Mouse (Mus musculus) heart, postnatal 0 days (tissue): Measurements from ENCODE around the gene Pde4d. TPM values are rescaled to one million over a fixed set of nuclear protein-coding genes. Genes with fewer than 3 reads are reported as not detected.
A peak's percentile ranks its signal among the peaks of the same experiment; 100 is the strongest.

Experiments used
- ATAC-seq: fragments of 200-750 bp; cut with Nextera tagmentation; 2 replicates; pipeline ENCODE4 v1.8.0; 2017; ENCODE audit warnings: low read depth, moderate number of reproducible peaks, moderate library complexity; ENCODE audit not compliant: insufficient read depth
- DNase-seq: peaks from one replicate; pipeline ENCODE4 v3.0.0-alpha.2; 2016; ENCODE audit warnings: low spot score
- H3K27ac ChIP-seq: fragments of 300-500 bp; sonication (generic); 2 replicates; pipeline ENCODE4 v1.5.1; 2014; ENCODE audit warnings: low read depth, mild to moderate bottlenecking
- H3K27me3 ChIP-seq: fragments of 300-500 bp; sonication (generic); 2 replicates; pipeline ENCODE4 v1.6.1; 2014; ENCODE audit warnings: low read length, mixed read lengths; ENCODE audit not compliant: control insufficient read depth, insufficient read depth
- H3K36me3 ChIP-seq: fragments of 300-500 bp; sonication (generic); replicated peaks from 2 replicates; pipeline ENCODE4 v1.6.1; 2014; ENCODE audit warnings: low read length, mixed read lengths; ENCODE audit not compliant: control insufficient read depth, insufficient read depth
- H3K4me1 ChIP-seq: fragments of 300-500 bp; sonication (generic); 2 replicates; pipeline ENCODE4 v1.6.1; 2014; ENCODE audit warnings: antibody characterized with exemption; ENCODE audit not compliant: control insufficient read depth, insufficient read depth
- H3K4me2 ChIP-seq: fragments of 300-500 bp; sonication (generic); 2 replicates; pipeline ENCODE4 v1.6.1; 2014; ENCODE audit warnings: low read depth, mild to moderate bottlenecking, low read length, moderate library complexity
- H3K4me3 ChIP-seq: fragments of 300-500 bp; sonication (generic); 2 replicates; pipeline ENCODE4 v1.5.1; 2014; ENCODE audit warnings: low read depth, low read length
- H3K9ac ChIP-seq: fragments of 300-500 bp; sonication (generic); replicated peaks from 2 replicates; pipeline ENCODE4 v1.6.1; 2014; ENCODE audit warnings: low read depth, low read length, mixed read lengths
- H3K9me3 ChIP-seq: fragments of 300-500 bp; sonication (generic); replicated peaks from 2 replicates; pipeline ENCODE4 v1.6.1; 2016; ENCODE audit warnings: low read length; ENCODE audit not compliant: control insufficient read depth
- CTCF ChIP-seq: IDR thresholded peaks from 2 replicates; pipeline ENCODE4 v1.5.1; 2016; ENCODE audit warnings: antibody characterized with exemption, control low read depth, low read depth
- EP300 ChIP-seq: IDR thresholded peaks from 2 replicates; pipeline ENCODE4 v1.6.1; 2016; ENCODE audit warnings: antibody characterized with exemption, low read depth
- WGBS: fragments of 180-500 bp; shearing (Covaris S2); extraction: QIAGEN DNeasy Blood & Tissue Kit; methylation state at CpG from one replicate; pipeline ENCODE4 v1.1.7; 2014; 5-methylcytosine and 5-hydroxymethylcytosine counted together
- polyA plus RNA-seq: library from polyadenylated mRNA; unstranded; fragments of >200 nt; fragmentation: Nextera tagmentation; extraction: Ambion mirVana; gene quantifications from 2 replicates; pipeline ENCODE4 v1.2.1, GENCODE M21; 2015
- total RNA-seq: library from RNA; depleted of rRNA; stranded (reverse); fragments of >200 nt; gene quantifications from 2 replicates; pipeline ENCODE4 v1.2.3, GENCODE M21; 2014; ENCODE audit warnings: low replicate concordance

Pde4d gene
- total and polyA plus RNA-seq, 2 experiments from 2014 or later: 21.9 to 58.0 TPM

DNA sequence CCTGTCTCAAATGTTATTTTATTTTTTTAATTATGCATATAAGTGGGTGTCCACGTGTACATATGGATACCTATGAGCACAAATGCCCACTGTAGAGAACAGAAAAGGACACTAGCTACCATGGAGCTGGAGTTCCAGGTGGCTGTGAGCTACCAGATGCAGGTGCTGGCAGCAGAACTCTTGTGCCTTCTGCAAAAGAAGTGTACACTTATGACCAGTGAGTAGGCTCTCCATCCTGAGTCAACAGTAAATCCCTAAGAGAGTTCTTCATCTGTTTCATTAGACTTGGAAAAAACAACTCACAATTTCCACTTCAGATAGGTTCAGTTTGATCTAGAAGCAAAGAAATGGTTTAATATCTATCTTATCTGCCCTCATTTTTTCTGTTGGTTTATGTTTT is 881.8 kb downstream of the Pde4d start:
- no peaks in the 10 kb centered on the region for H3K27me3 ChIP-seq
- WGBS: 66% methylated on average over 1 of the region's 1 CpGs
- no peak overlapping the region for H3K27ac ChIP-seq
- DNase-seq (no peak), ATAC-seq (no peak)
- no peaks in the 10 kb centered on the region for H3K36me3 ChIP-seq
- TF ChIP-seq CTCF (no peak), EP300 (no peak)
- no peaks in the 10 kb centered on the region for H3K4me1 ChIP-seq
- H3K9me3 ChIP-seq: no peaks in the 10 kb centered on the region
- H3K4me2 ChIP-seq: no peak overlapping the region
- H3K9ac ChIP-seq: no peak overlapping the region
- no peak overlapping the region for H3K4me3 ChIP-seq

DNA sequence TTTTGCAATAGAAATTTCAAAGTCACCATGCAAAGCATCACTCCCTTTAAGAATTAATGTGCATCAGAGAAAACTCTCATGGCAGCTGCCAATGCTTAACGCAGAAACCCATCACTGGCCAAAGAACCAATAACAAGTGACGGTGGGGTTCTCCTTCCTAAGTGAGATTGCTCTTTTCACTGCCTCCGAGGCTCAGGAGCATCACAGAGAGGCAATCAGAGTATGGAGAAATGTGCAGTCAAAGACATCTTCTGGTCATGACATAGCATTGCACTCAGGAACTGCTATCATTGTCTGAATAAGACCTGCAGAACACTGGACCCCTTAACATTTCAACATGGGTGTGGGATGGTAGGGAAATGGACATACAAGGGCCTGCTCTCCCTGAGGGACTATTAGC is 892.2 kb downstream of the Pde4d start:
- no peak overlapping the region for H3K27ac ChIP-seq
- no peak for TF ChIP-seq EP300
- peak; percentile 44 for TF ChIP-seq CTCF
- no peaks in the 10 kb centered on the region for H3K4me1 ChIP-seq
- H3K4me2 ChIP-seq: no peak overlapping the region
- no peak overlapping the region for H3K4me3 ChIP-seq
- WGBS: 47% methylated on average over 3 of the region's 3 CpGs
- H3K9me3 ChIP-seq: no peaks in the 10 kb centered on the region
- no peak overlapping the region for H3K9ac ChIP-seq
- no peaks in the 10 kb centered on the region for H3K27me3 ChIP-seq
- DNase-seq (no peak), ATAC-seq (no peak)
- H3K36me3 ChIP-seq: no peaks in the 10 kb centered on the region

DNA sequence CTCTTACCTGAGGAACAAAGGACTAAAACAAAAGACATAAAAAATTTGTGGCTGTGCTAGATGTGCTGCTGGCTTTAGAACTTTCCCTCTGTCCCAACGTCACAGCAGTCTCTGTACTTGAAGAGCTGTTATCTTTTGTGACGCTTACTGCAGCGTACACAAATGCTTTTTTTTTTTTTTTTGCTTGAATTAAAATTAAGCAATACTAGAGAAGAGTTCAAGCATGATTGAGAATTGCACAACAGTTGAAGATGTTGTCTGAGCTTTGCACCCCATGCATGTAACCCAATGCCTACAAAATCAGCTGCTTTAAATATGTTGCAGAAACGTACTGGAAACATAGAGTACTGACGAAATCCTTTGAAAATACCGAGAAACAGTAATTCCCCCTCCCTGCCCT is 892.7 kb downstream of the Pde4d start:
- no peak for DNase-seq
- 39% methylated on average over 6 of the region's 6 CpGs for WGBS
- no peak overlapping the region for H3K4me2 ChIP-seq
- H3K9me3 ChIP-seq: no peaks in the 10 kb centered on the region
- H3K27ac ChIP-seq: no peak overlapping the region
- H3K36me3 ChIP-seq: no peaks in the 10 kb centered on the region
- H3K27me3 ChIP-seq: no peaks in the 10 kb centered on the region
- TF ChIP-seq EP300 (no peak), CTCF (no peak)
- H3K4me1 ChIP-seq: no peaks in the 10 kb centered on the region
- H3K9ac ChIP-seq: no peak overlapping the region
- no peak for ATAC-seq
- no peak overlapping the region for H3K4me3 ChIP-seq

DNA sequence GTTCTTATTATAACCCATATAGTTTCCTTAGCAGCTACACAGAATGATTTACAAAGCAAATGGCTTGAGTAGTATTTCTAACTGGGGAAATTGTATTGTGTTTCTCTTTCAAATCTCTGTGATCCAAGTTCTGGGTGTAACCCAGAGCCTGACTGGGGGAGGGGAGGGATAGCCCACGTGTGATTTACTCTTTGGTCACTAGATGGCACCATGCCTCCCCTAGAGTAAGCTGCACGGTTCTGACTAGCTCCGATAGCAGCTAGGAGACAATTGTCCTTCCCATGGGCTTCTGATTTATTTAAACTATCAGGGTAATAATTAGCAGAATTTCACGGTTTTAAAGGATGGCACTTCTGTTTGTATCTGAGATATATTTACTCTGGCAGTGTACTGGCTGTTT is 893.8 kb downstream of the Pde4d start:
- Histone ChIP-seq H3K4me2 (no peak overlapping the region), H3K9me3 (no peaks in the 10 kb centered on the region), H3K36me3 (no peaks in the 10 kb centered on the region), H3K27ac (no peak overlapping the region), H3K27me3 (no peaks in the 10 kb centered on the region), H3K9ac (no peak overlapping the region), H3K4me3 (no peak overlapping the region), H3K4me1 (no peaks in the 10 kb centered on the region)
- WGBS: 2% methylated on average over 4 of the region's 4 CpGs
- ATAC-seq (peak; percentile 81), DNase-seq (peak; percentile 57)
- TF ChIP-seq CTCF: peak; percentile 89
- TF ChIP-seq EP300: no peak

DNA sequence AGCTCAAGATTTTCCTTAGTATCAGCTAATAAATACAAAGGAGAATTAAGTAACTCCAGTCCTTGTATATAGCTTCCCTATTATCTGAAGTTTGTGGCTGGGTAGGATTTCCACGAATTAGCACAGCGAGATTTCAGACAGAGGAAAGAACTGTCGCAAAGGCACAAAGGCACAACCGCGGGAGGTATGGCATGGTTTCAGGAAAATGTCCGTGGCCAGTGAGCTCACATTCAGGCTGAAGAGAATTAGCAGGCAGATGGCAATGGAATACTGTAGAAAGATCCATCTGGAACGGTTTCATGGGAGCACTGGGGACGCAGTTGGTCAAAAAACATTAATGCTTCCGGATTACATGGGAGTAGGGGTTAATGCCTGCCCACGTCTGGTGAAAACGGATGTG is 898.0 kb downstream of the Pde4d start:
- ATAC-seq: no peak
- 59% methylated on average over 11 of the region's 11 CpGs for WGBS
- H3K27me3 ChIP-seq: no peaks in the 10 kb centered on the region
- H3K36me3 ChIP-seq: no peaks in the 10 kb centered on the region
- TF ChIP-seq CTCF (no peak), EP300 (no peak)
- no peaks in the 10 kb centered on the region for H3K4me1 ChIP-seq
- no peak overlapping the region for H3K27ac ChIP-seq
- no peak for DNase-seq
- H3K4me2 ChIP-seq: no peak overlapping the region
- no peaks in the 10 kb centered on the region for H3K9me3 ChIP-seq
- no peak overlapping the region for H3K4me3 ChIP-seq
- no peak overlapping the region for H3K9ac ChIP-seq

DNA sequence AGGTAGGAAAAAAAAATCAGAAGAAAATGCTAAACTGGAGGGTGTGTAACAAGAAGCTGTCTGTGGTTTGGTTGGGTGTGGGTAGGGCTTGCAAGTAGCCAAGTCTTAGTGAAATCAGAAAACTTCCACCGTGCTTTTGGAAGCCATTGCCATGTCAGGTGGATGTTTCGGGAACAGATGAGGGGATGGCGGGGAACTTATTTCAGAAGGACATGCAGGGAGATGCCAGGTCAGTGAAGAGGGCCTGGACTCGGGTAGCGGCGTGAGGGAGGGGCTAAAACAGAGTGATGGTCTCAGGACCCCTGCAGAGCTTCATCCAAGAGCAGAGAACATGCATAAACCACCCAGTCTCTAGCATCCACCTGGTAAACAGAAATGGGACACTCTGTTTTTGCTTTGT is 898.6 kb downstream of the Pde4d start:
- TF ChIP-seq CTCF (no peak), EP300 (no peak)
- Histone ChIP-seq H3K4me3 (no peak overlapping the region), H3K4me2 (no peak overlapping the region), H3K4me1 (no peaks in the 10 kb centered on the region), H3K36me3 (no peaks in the 10 kb centered on the region), H3K9me3 (no peaks in the 10 kb centered on the region), H3K27me3 (no peaks in the 10 kb centered on the region), H3K9ac (no peak overlapping the region), H3K27ac (no peak overlapping the region)
- WGBS: 84% methylated on average over 6 of the region's 6 CpGs
- ATAC-seq (no peak), DNase-seq (no peak)
